Mouse (Mus musculus) forebrain, embryonic 13.5 days (tissue): Measurements from ENCODE around the gene D630045J12Rik. TPM values are rescaled to one million over a fixed set of nuclear protein-coding genes. Genes with fewer than 3 reads are reported as not detected.

Experiments
- ATAC-seq: fragments of 200-750 bp; cut with Nextera tagmentation; 2 replicates; pipeline ENCODE4 v1.8.0; 2017
- H3K27ac ChIP-seq: fragments of 300-500 bp; sonication (generic); 2 replicates; pipeline ENCODE4 v1.5.1; 2015; ENCODE audit warnings: inconsistent platforms, mild to moderate bottlenecking, moderate library complexity
- H3K27me3 ChIP-seq: fragments of 300-500 bp; sonication (generic); 2 replicates; pipeline ENCODE4 v1.6.1; 2015; ENCODE audit warnings: mild to moderate bottlenecking, inconsistent platforms
- H3K36me3 ChIP-seq: fragments of 300-500 bp; sonication (generic); 2 replicates; pipeline ENCODE4 v1.6.1; 2015; ENCODE audit warnings: mild to moderate bottlenecking, inconsistent platforms; ENCODE audit not compliant: poor library complexity, severe bottlenecking
- H3K4me1 ChIP-seq: fragments of 300-500 bp; sonication (generic); 2 replicates; pipeline ENCODE4 v1.6.1; 2015; ENCODE audit warnings: inconsistent platforms
- H3K4me2 ChIP-seq: fragments of 300-500 bp; sonication (generic); 2 replicates; pipeline ENCODE4 v1.6.1; 2015; ENCODE audit warnings: inconsistent platforms, mild to moderate bottlenecking, moderate library complexity
- H3K4me3 ChIP-seq: fragments of 300-500 bp; sonication (generic); 2 replicates; pipeline ENCODE4 v1.5.1; 2015; ENCODE audit warnings: mild to moderate bottlenecking, inconsistent platforms
- H3K9ac ChIP-seq: fragments of 300-500 bp; sonication (generic); 2 replicates; pipeline ENCODE4 v1.6.1; 2015; ENCODE audit warnings: mild to moderate bottlenecking, inconsistent platforms
- H3K9me3 ChIP-seq: fragments of 300-500 bp; sonication (generic); replicated peaks from 2 replicates; pipeline ENCODE4 v1.6.1; 2016; ENCODE audit warnings: inconsistent platforms
- WGBS: fragments of 180-500 bp; shearing (Covaris S2); methylation state at CpG from one replicate; pipeline ENCODE4 v1.1.7; 2015; 5-methylcytosine and 5-hydroxymethylcytosine counted together
- polyA plus RNA-seq: library from polyadenylated mRNA; unstranded; fragments of >200 nt; fragmentation: Nextera tagmentation; extraction: Ambion mirVana; gene quantifications from 2 replicates; pipeline ENCODE4 v1.2.1, GENCODE M21; 2015

D630045J12Rik gene
- polyA plus RNA-seq, 1 experiment from 2014 or later = 10.9 TPM

DNA sequence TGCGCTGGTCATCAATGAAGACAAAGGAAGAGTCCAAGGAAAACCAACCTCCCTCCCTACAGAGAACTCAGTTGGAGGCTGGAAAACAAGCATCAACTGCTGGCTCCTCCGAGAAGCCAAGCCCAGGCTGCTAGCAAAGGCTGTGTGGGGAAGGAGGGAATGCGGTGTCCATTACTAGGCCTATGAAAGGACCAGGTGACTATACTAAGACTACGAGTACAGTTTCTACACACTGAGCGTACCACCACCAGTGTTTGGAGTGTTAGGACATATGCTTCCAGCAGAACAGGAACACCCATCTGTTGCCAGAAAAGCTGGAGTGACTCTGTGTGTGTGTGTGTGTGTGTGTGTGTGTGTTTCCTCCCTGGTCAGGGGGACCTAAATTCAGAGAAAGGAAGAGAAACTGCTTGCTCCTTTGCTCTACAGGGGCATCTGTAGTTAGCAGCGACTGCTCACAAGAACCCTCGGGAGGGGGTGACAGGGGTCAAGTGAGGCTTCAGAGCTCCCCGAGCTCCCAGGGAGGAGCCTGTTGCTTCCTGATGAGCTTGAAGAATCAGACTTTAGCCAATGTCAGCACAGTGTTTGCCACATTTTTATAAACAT, 108.2 kb downstream of the D630045J12Rik start:
- no peak for ATAC-seq
- peaks cover 86% of the 10 kb centered on the region for H3K36me3 ChIP-seq
- H3K27ac ChIP-seq = no peak overlapping the region
- H3K4me2 ChIP-seq = no peak overlapping the region
- no peaks in the 10 kb centered on the region for H3K27me3 ChIP-seq
- H3K9ac ChIP-seq = no peak overlapping the region
- H3K9me3 ChIP-seq = no peaks in the 10 kb centered on the region
- no peak overlapping the region for H3K4me3 ChIP-seq
- H3K4me1 ChIP-seq = no peaks in the 10 kb centered on the region
- 63% methylated on average over 8 of the region's 8 CpGs for WGBS

DNA sequence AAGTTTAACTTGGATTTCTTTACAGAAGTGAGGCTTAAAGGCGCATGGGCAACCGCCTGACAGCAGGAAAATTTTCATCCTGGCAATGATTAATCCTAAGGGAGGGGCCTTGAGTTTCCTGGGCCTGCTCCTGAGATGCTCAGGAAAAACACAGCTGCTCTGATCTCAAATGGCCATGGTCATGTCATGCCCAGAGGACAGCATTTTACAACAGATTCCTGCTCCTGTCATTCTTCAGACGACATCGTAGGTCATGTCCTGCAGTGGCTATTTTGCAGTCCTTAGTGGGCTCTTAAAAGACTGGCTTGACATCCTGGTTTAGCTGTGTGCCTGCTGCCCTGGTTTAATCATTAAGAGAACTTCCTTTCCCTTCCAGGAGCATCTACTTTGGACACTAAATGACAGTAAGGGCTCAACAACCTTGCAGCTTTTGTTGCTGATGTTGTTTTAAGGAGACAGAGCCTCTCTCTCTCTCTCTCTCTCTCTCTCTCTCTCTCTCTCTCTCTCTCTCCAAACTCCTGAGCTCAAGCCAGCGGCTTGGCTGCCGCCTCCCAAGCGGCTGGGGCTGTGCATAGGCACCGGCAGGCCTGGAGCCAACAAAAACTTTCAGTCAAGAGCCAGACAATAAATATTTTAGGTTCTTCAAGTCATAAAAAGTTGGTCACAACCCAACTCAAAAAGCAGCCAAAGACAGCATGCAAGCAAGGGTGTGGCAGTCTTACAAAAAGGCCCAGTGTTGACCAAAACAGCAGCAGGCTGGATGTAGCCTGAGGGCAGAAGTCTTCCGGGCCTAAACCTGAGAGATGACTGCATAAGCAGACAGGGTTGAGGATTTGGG, 109.4 kb downstream of the D630045J12Rik start:
- Histone ChIP-seq H3K36me3 (peaks cover 83% of the 10 kb centered on the region), H3K27me3 (no peaks in the 10 kb centered on the region), H3K4me1 (no peaks in the 10 kb centered on the region), H3K27ac (no peak overlapping the region), H3K4me2 (no peak overlapping the region), H3K9ac (no peak overlapping the region), H3K9me3 (no peaks in the 10 kb centered on the region), H3K4me3 (no peak overlapping the region)
- no peak for ATAC-seq
- WGBS = 74% methylated on average over 9 of the region's 9 CpGs

GRCm38 (mm10) chr6:38140402-38140801, 113.4 kb downstream of the D630045J12Rik start:
- Histone ChIP-seq H3K9ac (no peak overlapping the region), H3K27me3 (no peaks in the 10 kb centered on the region), H3K27ac (no peak overlapping the region), H3K36me3 (peaks cover 75% of the 10 kb centered on the region), H3K9me3 (no peaks in the 10 kb centered on the region), H3K4me1 (no peaks in the 10 kb centered on the region), H3K4me3 (no peak overlapping the region), H3K4me2 (no peak overlapping the region)
- WGBS = 91% methylated on average over 9 of the region's 9 CpGs
- ATAC-seq = no peak

- no peak overlapping the region for H3K9ac ChIP-seq
- no peak overlapping the region for H3K27ac ChIP-seq
- H3K9me3 ChIP-seq = no peaks in the 10 kb centered on the region
- peaks cover 75% of the 10 kb centered on the region for H3K36me3 ChIP-seq
- no peak overlapping the region for H3K4me3 ChIP-seq
- H3K4me2 ChIP-seq = no peak overlapping the region
- no peaks in the 10 kb centered on the region for H3K4me1 ChIP-seq
- ATAC-seq = no peak
- 93% methylated on average over 3 of the region's 3 CpGs for WGBS
- no peaks in the 10 kb centered on the region for H3K27me3 ChIP-seq
Measured at GRCm38 (mm10) chr6:38139086-38139485, 114.7 kb downstream of the D630045J12Rik start.

DNA sequence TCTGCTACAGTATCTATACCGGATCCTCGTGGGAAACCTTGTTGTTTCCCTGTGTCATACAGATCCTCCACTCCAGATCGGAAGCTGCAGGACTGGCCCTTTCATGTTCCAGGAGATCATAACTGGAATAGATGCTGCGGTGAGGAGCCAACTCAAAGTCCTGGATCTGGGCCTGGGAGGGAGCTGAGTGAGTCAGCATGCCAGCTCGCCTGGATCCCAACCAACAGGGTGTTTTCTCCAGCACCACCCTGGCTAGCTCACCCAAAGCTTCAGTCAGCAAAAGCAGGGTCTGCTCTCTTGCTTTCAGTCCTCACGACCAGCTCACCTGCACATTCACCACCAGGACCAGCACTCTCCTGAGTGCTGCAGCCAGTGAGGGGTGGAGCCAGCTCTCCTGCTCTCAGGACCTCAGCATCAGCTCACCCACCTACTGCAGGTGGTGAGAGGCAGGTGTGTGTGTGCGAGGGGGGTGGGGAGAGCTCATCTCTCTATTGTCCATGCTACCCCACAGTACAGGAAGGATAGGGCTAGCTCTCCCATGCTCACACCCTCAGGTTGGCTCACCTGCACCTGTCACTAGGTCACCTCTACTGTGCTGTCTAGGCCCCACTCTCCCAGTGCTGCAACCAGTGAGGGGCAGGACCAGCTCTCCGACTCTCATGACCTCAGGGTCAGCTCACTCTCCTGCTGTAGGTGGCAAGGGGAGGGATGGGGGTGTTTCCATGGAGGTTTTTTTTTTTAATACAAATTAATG, 118.8 kb downstream of the D630045J12Rik start:
- Histone ChIP-seq H3K4me3 (no peak overlapping the region), H3K27me3 (no peaks in the 10 kb centered on the region), H3K9me3 (no peaks in the 10 kb centered on the region; the same call in none of the 2 replicates), H3K36me3 (peaks cover 66% of the 10 kb centered on the region), H3K9ac (no peak overlapping the region), H3K4me2 (no peak overlapping the region), H3K27ac (no peak overlapping the region), H3K4me1 (no peaks in the 10 kb centered on the region)
- no peak for ATAC-seq
- WGBS = 90% methylated on average over 8 of the region's 8 CpGs

- Histone ChIP-seq H3K9ac (no peak overlapping the region), H3K4me1 (no peaks in the 10 kb centered on the region), H3K9me3 (no peaks in the 10 kb centered on the region; the same call in none of the 2 replicates), H3K27me3 (no peaks in the 10 kb centered on the region), H3K4me3 (no peak overlapping the region), H3K4me2 (no peak overlapping the region), H3K27ac (no peak overlapping the region), H3K36me3 (peaks cover 72% of the 10 kb centered on the region)
- 93% methylated on average over 4 of the region's 4 CpGs for whole genome bisulfite sequencing
- no peak for ATAC-seq
Measured at GRCm38 (mm10) chr6:38131801-38132231, 122.0 kb downstream of the D630045J12Rik start.

GRCm38 (mm10) chr6:38129883-38130282, 123.9 kb downstream of the D630045J12Rik start:
- Histone ChIP-seq H3K9ac (no peak overlapping the region), H3K27ac (no peak overlapping the region), H3K4me2 (no peak overlapping the region), H3K27me3 (no peaks in the 10 kb centered on the region), H3K4me3 (no peak overlapping the region), H3K9me3 (no peaks in the 10 kb centered on the region; the same call in none of the 2 replicates), H3K4me1 (no peaks in the 10 kb centered on the region), H3K36me3 (peaks cover 70% of the 10 kb centered on the region)
- no peak for ATAC-seq
- 96% methylated on average over 5 of the region's 5 CpGs for WGBS

DNA sequence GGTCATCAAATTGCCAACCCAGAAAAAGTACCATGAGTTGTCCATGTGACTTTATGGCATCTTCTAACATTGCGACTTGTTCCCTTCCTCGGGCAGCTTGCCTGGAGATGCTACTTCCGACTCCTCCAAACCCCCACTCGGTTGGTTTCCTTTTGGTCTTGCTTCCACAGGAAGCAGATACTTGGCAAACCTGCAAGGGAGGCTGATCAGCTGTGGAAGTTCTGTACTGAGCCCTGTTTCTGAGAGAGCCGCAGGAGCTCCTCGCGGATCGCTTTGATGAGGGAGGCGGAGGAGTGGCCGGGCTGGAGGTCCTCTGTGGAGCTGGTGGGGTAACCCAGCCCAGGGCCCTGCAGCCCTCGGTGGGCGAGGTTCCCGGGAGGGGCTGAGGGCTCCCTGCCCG, 125.7 kb downstream of the D630045J12Rik start:
- Histone ChIP-seq H3K4me2 (no peak overlapping the region), H3K27me3 (no peaks in the 10 kb centered on the region), H3K27ac (no peak overlapping the region), H3K4me1 (no peaks in the 10 kb centered on the region), H3K4me3 (no peak overlapping the region), H3K9me3 (no peaks in the 10 kb centered on the region; the same call in none of the 2 replicates), H3K36me3 (peaks cover 69% of the 10 kb centered on the region), H3K9ac (no peak overlapping the region)
- no peak for ATAC-seq
- WGBS = 91% methylated on average over 14 of the region's 14 CpGs

GRCm38 (mm10) chr6:38125462-38125861, 128.3 kb downstream of the D630045J12Rik start:
- Histone ChIP-seq H3K9ac (no peak overlapping the region), H3K4me1 (no peaks in the 10 kb centered on the region), H3K4me3 (no peak overlapping the region), H3K27ac (no peak overlapping the region), H3K36me3 (peaks cover 55% of the 10 kb centered on the region), H3K9me3 (no peaks in the 10 kb centered on the region; the same call in none of the 2 replicates), H3K27me3 (no peaks in the 10 kb centered on the region), H3K4me2 (no peak overlapping the region)
- WGBS = 94% methylated on average over 3 of the region's 3 CpGs
- no peak for ATAC-seq

DNA sequence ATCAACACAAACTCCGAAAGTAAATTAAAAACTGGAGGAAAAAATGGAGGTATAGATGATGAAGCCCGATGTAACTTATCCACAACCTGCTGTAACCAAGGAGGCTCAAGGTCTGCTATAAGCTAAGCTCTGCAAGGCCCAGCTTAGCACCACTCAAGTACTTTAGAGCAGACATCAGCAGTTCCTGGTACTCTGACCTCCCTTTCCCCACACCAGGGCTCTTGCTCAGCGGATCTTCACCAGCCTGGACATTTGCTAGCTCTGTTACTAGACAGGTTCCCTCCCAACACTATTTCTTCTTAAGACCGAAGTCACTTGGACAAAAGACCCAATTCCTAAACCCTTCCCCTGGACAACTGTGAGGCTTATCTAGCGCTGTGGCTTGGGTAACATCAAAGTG, 128.9 kb downstream of the D630045J12Rik start:
- 97% methylated on average over 5 of the region's 5 CpGs for WGBS
- Histone ChIP-seq H3K36me3 (peaks cover 50% of the 10 kb centered on the region), H3K9me3 (no peaks in the 10 kb centered on the region), H3K4me2 (no peak overlapping the region), H3K27ac (no peak overlapping the region), H3K9ac (no peak overlapping the region), H3K4me3 (no peak overlapping the region), H3K27me3 (no peaks in the 10 kb centered on the region), H3K4me1 (no peaks in the 10 kb centered on the region)
- ATAC-seq = no peak

DNA sequence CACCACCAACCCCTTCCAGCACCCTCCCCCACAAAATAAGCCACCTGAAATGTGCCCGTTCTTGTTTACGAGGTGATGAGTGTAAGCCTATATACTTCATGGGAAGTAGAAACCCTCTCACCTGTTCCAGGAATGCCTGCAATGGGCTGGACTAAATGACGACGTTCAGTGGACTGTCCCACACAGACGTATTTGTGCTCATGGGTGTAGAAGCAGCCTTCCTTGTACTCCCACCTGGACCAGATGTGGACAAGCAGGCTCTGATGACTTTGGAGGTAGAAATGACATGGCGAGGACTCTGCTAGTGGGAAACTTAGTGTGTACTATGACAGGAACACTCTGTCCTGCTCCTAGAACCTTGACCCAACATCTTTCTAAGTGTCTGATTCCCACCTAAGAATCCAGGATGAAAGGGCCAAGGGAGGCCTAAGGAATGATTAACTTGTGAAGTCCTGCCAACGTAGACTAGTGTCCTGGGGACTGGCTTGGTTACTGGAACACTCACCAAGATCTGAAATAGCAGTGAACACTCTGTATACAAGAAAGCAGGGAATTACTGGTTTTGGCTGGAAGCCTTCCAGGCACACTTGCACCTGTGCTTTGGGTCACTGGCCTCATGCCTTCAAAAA, 129.5 kb downstream of the D630045J12Rik start, which contains the start of gene Atp6v0a4:
Atp6v0a4 (minus strand) TSS at position 380 of the 629 bp plus-strand sequence.
- ATAC-seq = no peak
- 95% methylated on average over 7 of the region's 7 CpGs for WGBS
- no peak within 1 kb of the TSS for H3K4me2 ChIP-seq
- no peak within 1 kb of the TSS for H3K4me3 ChIP-seq
- no peak within 1 kb of the TSS for H3K9ac ChIP-seq
- no peak within 1 kb of the TSS for H3K27ac ChIP-seq
- no peaks in the 10 kb centered on the region for H3K4me1 ChIP-seq
- H3K36me3 ChIP-seq = peaks cover 44% of the 10 kb centered on the region
- no peaks in the 10 kb centered on the region for H3K9me3 ChIP-seq
- H3K27me3 ChIP-seq = no peaks in the 10 kb centered on the region
